Mouse (Mus musculus) urinary bladder, postnatal 25 days (tissue): Measurements from ENCODE around the gene Pitx2.

Experiments used
- DNase-seq: peaks from one replicate; pipeline ENCODE4 v3.0.0; 2022; ENCODE audit warnings: low spot score

Pitx2 gene

GRCm38 (mm10) chr3:129199609-129200500, at the start of gene Pitx2:
TSS of gene Pitx2 (plus strand) at chr3:129199878.
- peak; percentile 59 for DNase-seq

GRCm38 (mm10) chr3:129150001-129150400, 49.7 kb upstream of the Pitx2 start:
- DNase-seq = no peak

- DNase-seq = no peak
Measured at GRCm38 (mm10) chr3:129151096-129151685, 48.5 kb upstream of the Pitx2 start.

- DNase-seq = no peak
Measured at GRCm38 (mm10) chr3:129158812-129159370, 40.8 kb upstream of the Pitx2 start.

GRCm38 (mm10) chr3:129161333-129162035, 38.2 kb upstream of the Pitx2 start:
- DNase-seq = no peak

GRCm38 (mm10) chr3:129164246-129164645, 35.4 kb upstream of the Pitx2 start:
- DNase-seq = no peak

GRCm38 (mm10) chr3:129165715-129166114, 34.0 kb upstream of the Pitx2 start:
- no peak for DNase-seq

GRCm38 (mm10) chr3:129166684-129167083, 33.0 kb upstream of the Pitx2 start:
- no peak for DNase-seq

- DNase-seq = no peak
Measured at GRCm38 (mm10) chr3:129170416-129170815, 29.3 kb upstream of the Pitx2 start.

- DNase-seq = no peak
Measured at GRCm38 (mm10) chr3:129171789-129172188, 27.9 kb upstream of the Pitx2 start.

- no peak for DNase-seq
Measured at GRCm38 (mm10) chr3:129194436-129194835, 5.2 kb upstream of the Pitx2 start.

GRCm38 (mm10) chr3:129195036-129195435, 4.6 kb upstream of the Pitx2 start:
- no peak for DNase-seq

- DNase-seq = no peak
Measured at GRCm38 (mm10) chr3:129195816-129196549, 3.7 kb upstream of the Pitx2 start.

- DNase-seq = no peak
Measured at GRCm38 (mm10) chr3:129196550-129196919, 3.1 kb upstream of the Pitx2 start.

GRCm38 (mm10) chr3:129197035-129197434, 2.6 kb upstream of the Pitx2 start:
- no peak for DNase-seq

GRCm38 (mm10) chr3:129197786-129198626, 1.7 kb upstream of the Pitx2 start:
- DNase-seq = no peak

GRCm38 (mm10) chr3:129198627-129198903, 1.1 kb upstream of the Pitx2 start:
- no peak for DNase-seq

- DNase-seq = no peak
Measured at GRCm38 (mm10) chr3:129199160-129199608, 494 bp upstream of the Pitx2 start.

- DNase-seq = no peak
Measured at GRCm38 (mm10) chr3:129200501-129200890, 818 bp downstream of the Pitx2 start.

- no peak for DNase-seq
Measured at GRCm38 (mm10) chr3:129201156-129201555, 1.5 kb downstream of the Pitx2 start.

- no peak for DNase-seq
Measured at GRCm38 (mm10) chr3:129201681-129202255, 2.1 kb downstream of the Pitx2 start.
